Mouse (Mus musculus) embryonic facial prominence, embryonic 12.5 days (tissue): ENCODE data around the gene Cdsn. TPM values are rescaled to one million over a fixed set of nuclear protein-coding genes. Genes with fewer than 3 reads are reported as not detected.

Experiments
- ATAC-seq: fragments of 200-750 bp; cut with Nextera tagmentation; 2 replicates; pipeline ENCODE4 v1.8.0; 2017; ENCODE audit not compliant: insufficient number of reproducible peaks, insufficient read depth, low FRiP score, low TSS enrichment
- H3K27ac ChIP-seq: fragments of 300-500 bp; sonication (generic); 2 replicates; pipeline ENCODE4 v1.5.1; 2016; ENCODE audit warnings: mild to moderate bottlenecking
- H3K27me3 ChIP-seq: fragments of 300-500 bp; sonication (generic); 2 replicates; pipeline ENCODE4 v1.6.1; 2016; ENCODE audit warnings: mild to moderate bottlenecking, moderate library complexity
- H3K36me3 ChIP-seq: fragments of 300-500 bp; sonication (generic); 2 replicates; pipeline ENCODE4 v1.6.1; 2016; ENCODE audit warnings: mild to moderate bottlenecking
- H3K4me1 ChIP-seq: fragments of 300-500 bp; sonication (generic); 2 replicates; pipeline ENCODE4 v1.6.1; 2016
- H3K4me2 ChIP-seq: fragments of 300-500 bp; sonication (generic); replicated peaks from 2 replicates; pipeline ENCODE4 v1.6.1; 2016; ENCODE audit warnings: mild to moderate bottlenecking, moderate library complexity
- H3K4me3 ChIP-seq: fragments of 300-500 bp; sonication (generic); 2 replicates; pipeline ENCODE4 v1.5.1; 2016; ENCODE audit warnings: mild to moderate bottlenecking
- H3K9ac ChIP-seq: fragments of 300-500 bp; sonication (generic); 2 replicates; pipeline ENCODE4 v1.6.1; 2016; ENCODE audit warnings: mild to moderate bottlenecking, moderate library complexity
- H3K9me3 ChIP-seq: fragments of 300-500 bp; sonication (generic); 2 replicates; pipeline ENCODE4 v1.6.1; 2016; ENCODE audit warnings: mild to moderate bottlenecking, moderate library complexity
- WGBS: fragments of 180-500 bp; shearing (Covaris S2); methylation state at CpG from one replicate; pipeline ENCODE4 v1.1.7; 2016; 5-methylcytosine and 5-hydroxymethylcytosine counted together
- polyA plus RNA-seq: library from polyadenylated mRNA; unstranded; fragments of >200 nt; fragmentation: Nextera tagmentation; extraction: Ambion mirVana; gene quantifications from 2 replicates; pipeline ENCODE4 v1.2.1, GENCODE M21; 2016

Cdsn gene
- polyA plus RNA-seq, 1 experiment from 2014 or later, result 0.08 TPM

- no peaks in the 10 kb centered on the region for H3K4me1 ChIP-seq
- no peak overlapping the region for H3K4me2 ChIP-seq
- no peak overlapping the region for H3K9ac ChIP-seq
- no peak for ATAC-seq
- no peaks in the 10 kb centered on the region for H3K36me3 ChIP-seq
- no peaks in the 10 kb centered on the region for H3K9me3 ChIP-seq
- H3K27ac ChIP-seq, result no peak overlapping the region
- no peaks in the 10 kb centered on the region for H3K27me3 ChIP-seq
- WGBS, result 90% methylated on average over 18 of the region's 18 CpGs
- no peak overlapping the region for H3K4me3 ChIP-seq
These were observed 3.0 kb downstream of the Cdsn start for GRCm38 (mm10) chr17:35554761-35555397.

DNA sequence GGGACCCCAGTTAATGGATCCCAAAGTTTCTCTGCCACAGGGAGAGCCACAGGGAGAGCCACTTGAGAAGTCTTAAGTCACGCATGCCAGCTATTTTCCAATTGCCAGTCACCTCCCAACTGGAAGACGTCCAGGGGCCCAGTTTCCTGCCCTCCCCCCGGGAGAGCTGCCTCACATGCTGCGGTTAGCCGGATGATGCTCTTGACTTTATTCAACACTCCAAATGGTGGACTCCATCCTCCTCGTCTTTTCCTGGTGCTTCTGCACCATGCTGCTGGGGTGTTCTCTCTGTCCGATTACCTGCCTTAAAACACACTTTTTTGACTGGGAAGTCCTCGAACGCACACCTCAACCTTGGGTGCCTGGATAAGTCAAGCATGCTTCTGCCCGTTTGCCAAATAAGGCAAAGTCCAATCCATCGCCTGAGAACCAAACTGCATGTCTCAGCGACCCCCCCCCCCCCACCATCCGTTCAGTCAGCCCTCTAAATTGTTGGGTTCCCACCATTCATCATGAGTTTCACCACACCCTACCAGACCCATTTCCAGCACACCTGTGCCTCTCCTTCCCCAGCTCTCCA is 4.3 kb downstream of the Cdsn start:
- H3K9me3 ChIP-seq, result no peaks in the 10 kb centered on the region
- no peak overlapping the region for H3K4me3 ChIP-seq
- H3K4me2 ChIP-seq, result no peak overlapping the region
- ATAC-seq, result no peak
- no peak overlapping the region for H3K9ac ChIP-seq
- no peaks in the 10 kb centered on the region for H3K4me1 ChIP-seq
- WGBS, result 89% methylated on average over 13 of the region's 13 CpGs
- no peaks in the 10 kb centered on the region for H3K27me3 ChIP-seq
- H3K36me3 ChIP-seq, result no peaks in the 10 kb centered on the region
- no peak overlapping the region for H3K27ac ChIP-seq

- Histone ChIP-seq H3K4me3 (no peak overlapping the region), H3K27ac (no peak overlapping the region), H3K4me1 (no peaks in the 10 kb centered on the region), H3K9ac (no peak overlapping the region), H3K9me3 (no peaks in the 10 kb centered on the region), H3K36me3 (no peaks in the 10 kb centered on the region), H3K27me3 (no peaks in the 10 kb centered on the region), H3K4me2 (no peak overlapping the region)
- no peak for ATAC-seq
- 38% methylated on average over 5 of the region's 5 CpGs for WGBS
These were observed 4.9 kb downstream of the Cdsn start for GRCm38 (mm10) chr17:35556812-35557211.

DNA sequence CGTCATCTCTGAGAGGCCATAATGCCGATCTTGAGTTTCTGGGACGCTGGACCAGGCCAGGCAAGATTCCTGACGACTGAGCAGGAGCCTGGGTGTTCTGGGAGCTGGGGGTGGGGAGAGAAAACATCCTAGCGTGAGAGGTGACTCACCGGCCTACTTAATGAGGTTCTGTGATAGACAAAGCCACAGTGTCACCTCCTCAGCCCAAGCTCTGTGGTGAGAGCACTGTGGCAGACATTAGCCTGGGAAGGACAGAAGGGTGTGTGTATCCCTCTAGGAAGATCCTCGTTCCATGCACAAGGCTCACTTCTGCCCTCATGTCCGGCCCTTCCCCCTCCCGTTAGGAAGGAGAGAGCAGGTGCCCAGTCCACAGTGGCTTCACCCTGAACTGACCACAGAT is 5.4 kb downstream of the Cdsn start:
- Histone ChIP-seq H3K4me2 (no peak overlapping the region), H3K27ac (no peak overlapping the region), H3K36me3 (no peaks in the 10 kb centered on the region), H3K4me1 (no peaks in the 10 kb centered on the region), H3K9me3 (no peaks in the 10 kb centered on the region), H3K4me3 (no peak overlapping the region), H3K9ac (no peak overlapping the region), H3K27me3 (no peaks in the 10 kb centered on the region)
- ATAC-seq, result no peak
- 76% methylated on average over 9 of the region's 9 CpGs for WGBS

GRCm38 (mm10) chr17:35558216-35558615 is 6.3 kb downstream of the Cdsn start:
- Histone ChIP-seq H3K4me3 (no peak overlapping the region), H3K4me2 (no peak overlapping the region), H3K27me3 (no peaks in the 10 kb centered on the region), H3K4me1 (no peaks in the 10 kb centered on the region), H3K9ac (no peak overlapping the region), H3K36me3 (no peaks in the 10 kb centered on the region), H3K27ac (no peak overlapping the region), H3K9me3 (no peaks in the 10 kb centered on the region)
- 60% methylated on average over 8 of the region's 8 CpGs for WGBS
- no peak for ATAC-seq

- no peak within 1 kb of the TSS for H3K27ac ChIP-seq
- no peak within 1 kb of the TSS for H3K4me3 ChIP-seq
- ATAC-seq, result no peak
- no peak within 1 kb of the TSS for H3K9ac ChIP-seq
- H3K9me3 ChIP-seq, result no peaks in the 10 kb centered on the region
- no peak within 1 kb of the TSS for H3K4me2 ChIP-seq
- H3K36me3 ChIP-seq, result no peaks in the 10 kb centered on the region
- peaks cover 34% of the 10 kb centered on the region for H3K27me3 ChIP-seq
- WGBS, result 56% methylated on average over 3 of the region's 3 CpGs
- peaks cover 9% of the 10 kb centered on the region; the same call in 1 of the 2 replicates for H3K4me1 ChIP-seq
These were observed 15.2 kb downstream of the Cdsn start, which contains the start of gene 2300002M23Rik for GRCm38 (mm10) chr17:35567150-35567549. Gene 2300002M23Rik (plus strand): TSS chr17:35567450.

DNA sequence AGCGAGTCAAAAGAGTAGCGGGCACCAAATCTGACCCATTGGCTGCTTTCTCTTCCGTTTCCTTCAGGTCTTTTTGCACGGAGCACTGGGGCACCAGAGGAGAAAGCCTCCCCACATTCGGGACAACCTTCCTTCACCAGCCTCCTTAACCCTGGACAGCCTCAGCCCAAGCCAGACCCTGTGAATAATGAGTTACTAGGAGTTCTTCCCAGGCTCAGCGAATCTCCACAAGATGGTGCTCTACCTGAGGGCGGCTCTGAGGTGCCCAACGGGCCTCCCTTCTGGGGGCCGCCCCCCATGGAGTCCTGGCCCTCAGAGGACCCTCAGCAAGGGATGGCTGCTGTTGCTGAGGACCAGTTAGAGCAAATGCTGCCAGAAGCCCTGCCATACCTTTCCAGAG is 15.8 kb downstream of the Cdsn start:
- Histone ChIP-seq H3K9ac (no peak overlapping the region), H3K9me3 (no peaks in the 10 kb centered on the region), H3K4me2 (no peak overlapping the region), H3K36me3 (no peaks in the 10 kb centered on the region), H3K27me3 (peaks cover 34% of the 10 kb centered on the region), H3K4me1 (peaks cover 9% of the 10 kb centered on the region; the same call in 1 of the 2 replicates), H3K4me3 (no peak overlapping the region), H3K27ac (no peak overlapping the region)
- no peak for ATAC-seq
- 16% methylated on average over 9 of the region's 9 CpGs for WGBS

DNA sequence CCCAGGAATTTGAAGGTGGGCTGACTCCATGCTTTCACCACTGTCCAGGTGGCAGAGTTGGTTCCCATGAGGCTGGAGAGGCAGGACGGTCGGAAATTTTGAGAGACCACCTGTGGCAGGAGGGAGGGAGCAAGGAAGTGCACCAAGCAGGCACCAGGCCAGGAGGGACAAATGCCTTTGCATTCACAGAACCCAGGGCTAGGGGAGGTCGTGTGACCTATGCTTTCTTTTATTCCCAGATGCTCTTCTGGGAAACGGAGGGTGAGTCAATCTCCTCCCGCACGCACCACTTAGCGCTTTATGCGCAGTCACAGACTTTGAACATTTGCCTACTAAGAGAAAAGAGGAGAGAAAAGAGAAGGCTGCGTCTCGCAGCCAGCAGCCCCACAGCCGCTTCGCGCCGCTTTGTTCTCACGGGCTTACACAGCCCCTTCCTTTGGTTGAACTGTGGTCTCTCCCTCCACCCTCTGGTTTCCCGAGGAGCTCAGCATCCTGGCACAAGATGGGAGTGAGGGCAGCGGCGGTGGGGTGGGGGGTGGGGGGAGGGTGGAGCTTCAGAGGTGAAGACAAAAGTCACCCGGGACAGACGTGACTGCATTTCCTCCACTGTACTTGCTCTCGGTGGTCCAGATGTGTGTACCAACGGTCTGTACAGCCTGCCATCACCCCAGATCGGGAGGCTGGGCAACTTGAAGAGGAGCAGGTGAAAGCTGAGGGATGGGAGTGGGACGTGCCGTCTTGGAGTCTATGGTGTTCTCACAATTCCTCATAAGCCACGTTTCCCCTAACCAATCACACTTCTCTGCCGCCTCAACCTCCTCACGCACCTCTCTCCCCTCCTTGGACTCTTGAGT is 17.4 kb downstream of the Cdsn start:
- 3% methylated on average over 28 of the region's 28 CpGs for WGBS
- Histone ChIP-seq H3K27me3 (peaks cover 34% of the 10 kb centered on the region), H3K9ac (peak overlapping the region; percentile 42), H3K27ac (no peak overlapping the region), H3K4me1 (peaks cover 9% of the 10 kb centered on the region; the same call in 1 of the 2 replicates), H3K36me3 (no peaks in the 10 kb centered on the region), H3K4me3 (peak overlapping the region; percentile 21), H3K4me2 (peak overlapping the region; percentile 52), H3K9me3 (no peaks in the 10 kb centered on the region)
- no peak for ATAC-seq

GRCm38 (mm10) chr17:35570836-35571235 is 18.9 kb downstream of the Cdsn start:
- Histone ChIP-seq H3K9me3 (no peaks in the 10 kb centered on the region), H3K27me3 (peaks cover 41% of the 10 kb centered on the region), H3K4me3 (no peak overlapping the region), H3K9ac (no peak overlapping the region), H3K4me2 (no peak overlapping the region), H3K36me3 (no peaks in the 10 kb centered on the region), H3K4me1 (peaks cover 9% of the 10 kb centered on the region; the same call in 1 of the 2 replicates), H3K27ac (no peak overlapping the region)
- no peak for ATAC-seq
- 82% methylated on average over 14 of the region's 14 CpGs for WGBS

DNA sequence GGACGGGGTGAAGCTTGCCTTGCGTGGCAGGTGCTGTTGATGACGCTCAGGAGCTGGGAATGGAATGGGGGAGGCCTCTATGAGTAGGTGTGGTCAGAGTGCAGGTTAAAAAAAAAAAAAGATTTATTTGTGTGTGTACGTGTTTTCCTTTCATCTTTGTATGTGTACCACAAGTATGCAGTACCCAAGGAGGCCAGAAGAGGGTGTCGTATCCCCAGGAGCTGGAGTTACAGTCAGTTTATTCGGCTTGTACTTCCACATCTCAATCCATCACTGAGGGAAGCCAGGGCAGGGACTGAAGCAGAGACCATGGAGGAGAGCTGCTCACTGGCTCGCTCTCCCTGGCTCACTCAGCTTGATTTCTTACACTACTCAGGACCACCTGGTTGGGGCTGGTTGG is 19.5 kb downstream of the Cdsn start:
- H3K27me3 ChIP-seq, result peaks cover 42% of the 10 kb centered on the region
- 94% methylated on average over 7 of the region's 7 CpGs for WGBS
- H3K4me2 ChIP-seq, result no peak overlapping the region
- no peaks in the 10 kb centered on the region for H3K36me3 ChIP-seq
- ATAC-seq, result no peak
- no peak overlapping the region for H3K4me3 ChIP-seq
- H3K9me3 ChIP-seq, result no peaks in the 10 kb centered on the region
- no peak overlapping the region for H3K27ac ChIP-seq
- H3K4me1 ChIP-seq, result peaks cover 9% of the 10 kb centered on the region; the same call in 1 of the 2 replicates
- no peak overlapping the region for H3K9ac ChIP-seq

- no peak overlapping the region for H3K4me3 ChIP-seq
- no peak for ATAC-seq
- no peaks in the 10 kb centered on the region for H3K4me1 ChIP-seq
- H3K4me2 ChIP-seq, result no peak overlapping the region
- WGBS, result 17% methylated on average over 6 of the region's 6 CpGs
- H3K9ac ChIP-seq, result no peak overlapping the region
- H3K27ac ChIP-seq, result no peak overlapping the region
- H3K36me3 ChIP-seq, result no peaks in the 10 kb centered on the region
- no peaks in the 10 kb centered on the region for H3K9me3 ChIP-seq
- H3K27me3 ChIP-seq, result peaks cover 10% of the 10 kb centered on the region
These were observed 26.3 kb downstream of the Cdsn start for GRCm38 (mm10) chr17:35578211-35578610.

DNA sequence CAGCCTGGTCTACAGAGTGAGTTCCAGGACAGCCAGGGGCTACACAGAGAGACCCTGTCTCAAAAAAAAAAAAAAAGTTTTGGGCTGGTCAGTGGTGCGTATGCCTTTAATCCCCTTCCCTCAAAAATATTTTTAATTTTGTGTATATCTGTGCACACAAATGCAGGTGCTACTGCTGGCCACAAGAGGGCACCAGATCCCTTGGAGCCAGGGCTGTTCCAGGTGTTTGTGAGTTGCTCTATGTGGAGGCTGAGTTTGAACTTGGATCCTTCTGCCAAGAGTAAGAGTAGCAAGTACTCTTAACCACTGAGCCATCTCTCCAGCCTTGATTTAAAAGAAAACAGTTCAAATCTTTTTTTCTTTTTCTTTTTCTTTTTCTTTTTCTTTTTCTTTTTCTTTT is 31.0 kb downstream of the Cdsn start:
- 100% methylated on average over 1 of the region's 1 CpGs for WGBS
- Histone ChIP-seq H3K27ac (no peak overlapping the region), H3K36me3 (no peaks in the 10 kb centered on the region), H3K4me3 (no peak overlapping the region), H3K9ac (no peak overlapping the region), H3K27me3 (no peaks in the 10 kb centered on the region), H3K4me2 (no peak overlapping the region), H3K9me3 (no peaks in the 10 kb centered on the region), H3K4me1 (no peaks in the 10 kb centered on the region)
- no peak for ATAC-seq
